Mouse (Mus musculus) intestine, postnatal 0 days (tissue): ENCODE data around the gene Mars2. TPM values are rescaled to one million over a fixed set of nuclear protein-coding genes. Genes with fewer than 3 reads are reported as not detected.

Experiments used
- ATAC-seq: fragments of 200-750 bp; cut with Nextera tagmentation; 2 replicates; pipeline ENCODE4 v1.8.0; 2017; ENCODE audit warnings: mild to moderate bottlenecking, moderate TSS enrichment, moderate library complexity
- H3K27ac ChIP-seq: fragments of 300-500 bp; sonication (generic); 2 replicates; pipeline ENCODE4 v1.5.1; 2014; ENCODE audit warnings: mild to moderate bottlenecking, low read depth, low read length, moderate library complexity
- H3K27me3 ChIP-seq: fragments of 300-500 bp; sonication (generic); replicated peaks from 2 replicates; pipeline ENCODE4 v1.6.1; 2014; ENCODE audit warnings: low read length, mixed read lengths; ENCODE audit not compliant: control insufficient read depth, insufficient read depth
- H3K36me3 ChIP-seq: fragments of 300-500 bp; sonication (generic); 2 replicates; pipeline ENCODE4 v1.6.1; 2014; ENCODE audit warnings: mild to moderate bottlenecking, moderate library complexity; ENCODE audit not compliant: control insufficient read depth, insufficient read depth
- H3K4me1 ChIP-seq: fragments of 300-500 bp; sonication (generic); replicated peaks from 2 replicates; pipeline ENCODE4 v1.6.1; 2014; ENCODE audit warnings: antibody characterized with exemption, low read length, mixed read lengths; ENCODE audit not compliant: control insufficient read depth, insufficient read depth
- H3K4me2 ChIP-seq: fragments of 300-500 bp; sonication (generic); replicated peaks from 2 replicates; pipeline ENCODE4 v1.6.1; 2014; ENCODE audit warnings: low read depth, mild to moderate bottlenecking, moderate library complexity
- H3K4me3 ChIP-seq: fragments of 300-500 bp; sonication (generic); 2 replicates; pipeline ENCODE4 v1.5.1; 2014; ENCODE audit warnings: low read depth, low read length
- H3K9ac ChIP-seq: fragments of 300-500 bp; sonication (generic); 2 replicates; pipeline ENCODE4 v1.6.1; 2014; ENCODE audit warnings: mild to moderate bottlenecking, low read depth, low read length
- H3K9me3 ChIP-seq: fragments of 300-500 bp; sonication (generic); 2 replicates; pipeline ENCODE4 v1.6.1; 2016; ENCODE audit warnings: mixed run types; ENCODE audit not compliant: control insufficient read depth
- CTCF ChIP-seq: sonication (generic); IDR thresholded peaks from 2 replicates; pipeline ENCODE4 v1.5.1; 2016; ENCODE audit warnings: low read depth, mild to moderate bottlenecking, control low read depth, antibody characterized with exemption, moderate library complexity
- WGBS: fragments of 180-500 bp; shearing (Covaris S2); extraction: QIAGEN DNeasy Blood & Tissue Kit; methylation state at CpG from one replicate; pipeline ENCODE4 v1.1.7; 2014; 5-methylcytosine and 5-hydroxymethylcytosine counted together
- polyA plus RNA-seq: library from polyadenylated mRNA; unstranded; fragments of >200 nt; fragmentation: Nextera tagmentation; extraction: Ambion mirVana; gene quantifications from 2 replicates; pipeline ENCODE4 v1.2.1, GENCODE M21; 2015

The Mars2 gene
- polyA plus RNA-seq, 1 experiment from 2014 or later, result 1.7 TPM

DNA sequence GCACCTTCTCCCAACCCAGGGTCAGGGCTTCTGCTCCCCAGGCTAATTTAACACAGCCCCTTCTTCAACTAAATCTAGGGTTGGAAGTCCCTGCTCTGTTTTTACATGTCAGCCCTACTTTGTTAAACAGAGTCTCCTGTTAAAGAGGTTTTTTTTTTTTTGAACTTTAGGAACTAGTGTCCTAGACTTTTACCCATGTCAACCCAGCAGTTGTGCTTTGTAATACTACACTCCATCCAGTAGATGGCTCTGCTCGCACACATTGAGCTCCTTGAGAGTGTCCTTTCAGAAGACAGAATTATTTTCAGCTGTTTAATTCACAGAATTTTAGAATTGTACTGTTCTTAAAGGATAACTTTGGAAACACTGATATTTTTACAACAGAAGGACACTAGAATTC lies 2.3 kb downstream of the Mars2 start:
- Histone ChIP-seq H3K4me2 (peak overlapping the region; percentile 96), H3K27me3 (no peaks in the 10 kb centered on the region), H3K9ac (no peak overlapping the region), H3K4me3 (peak overlapping the region; percentile 81; the same call in 1 of the 2 replicates), H3K9me3 (no peaks in the 10 kb centered on the region), H3K4me1 (no peaks in the 10 kb centered on the region; the same call in 1 of the 2 replicates), H3K36me3 (no peaks in the 10 kb centered on the region), H3K27ac (no peak overlapping the region)
- WGBS, result 4% methylated on average over 1 of the region's 1 CpGs
- TF ChIP-seq CTCF, result peak; percentile 86
- ATAC-seq, result no peak

DNA sequence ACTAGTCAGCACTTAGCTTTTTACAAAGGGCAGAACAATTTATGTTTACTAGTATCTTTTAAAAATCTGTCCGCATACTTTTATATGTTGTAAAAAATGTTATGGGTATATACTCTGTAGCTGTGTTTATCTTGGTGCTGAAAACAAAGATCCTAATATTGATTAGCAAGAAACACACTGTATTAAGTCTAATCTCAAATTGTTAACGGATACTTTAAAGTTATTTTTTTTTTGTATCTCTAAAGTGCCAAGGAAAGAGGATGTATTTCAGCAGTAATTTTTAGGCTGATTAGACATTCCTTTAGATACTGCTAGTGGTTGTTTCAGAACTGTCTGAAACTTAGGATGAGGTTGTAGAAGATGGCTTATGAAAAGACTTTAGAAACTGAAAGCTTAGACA lies 9.4 kb downstream of the Mars2 start:
- Histone ChIP-seq H3K27me3 (no peaks in the 10 kb centered on the region), H3K4me3 (no peak overlapping the region), H3K4me2 (no peak overlapping the region), H3K9me3 (no peaks in the 10 kb centered on the region), H3K36me3 (no peaks in the 10 kb centered on the region), H3K9ac (no peak overlapping the region), H3K27ac (no peak overlapping the region), H3K4me1 (no peaks in the 10 kb centered on the region)
- ATAC-seq, result no peak
- TF ChIP-seq CTCF, result no peak
- 82% methylated on average over 2 of the region's 2 CpGs for WGBS

DNA sequence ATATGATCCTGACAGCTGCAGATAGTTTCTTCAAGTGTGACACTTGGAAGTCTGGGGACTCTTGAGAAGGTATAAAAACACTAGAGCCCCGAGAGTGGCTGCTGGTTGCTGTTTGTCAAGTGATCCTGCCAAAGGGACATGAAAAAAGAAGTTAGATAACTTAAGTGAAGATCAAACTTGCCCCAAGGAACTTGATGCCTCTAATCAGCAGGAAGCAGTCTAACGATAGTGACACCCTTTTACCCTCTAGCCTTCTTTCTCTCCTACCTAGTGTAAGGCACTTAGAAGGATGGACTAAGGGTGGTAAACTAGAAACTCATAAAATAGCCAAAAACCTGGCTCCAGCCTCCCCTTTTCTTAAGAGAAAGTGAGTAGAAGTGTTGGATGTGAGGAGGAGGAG lies 27.4 kb downstream of the Mars2 start:
- Histone ChIP-seq H3K4me2 (no peak overlapping the region), H3K27me3 (no peaks in the 10 kb centered on the region), H3K9me3 (no peaks in the 10 kb centered on the region), H3K4me3 (no peak overlapping the region), H3K9ac (no peak overlapping the region), H3K36me3 (no peaks in the 10 kb centered on the region), H3K4me1 (no peaks in the 10 kb centered on the region), H3K27ac (no peak overlapping the region)
- no peak for TF ChIP-seq CTCF
- WGBS, result 35% methylated on average over 2 of the region's 2 CpGs
- no peak for ATAC-seq

DNA sequence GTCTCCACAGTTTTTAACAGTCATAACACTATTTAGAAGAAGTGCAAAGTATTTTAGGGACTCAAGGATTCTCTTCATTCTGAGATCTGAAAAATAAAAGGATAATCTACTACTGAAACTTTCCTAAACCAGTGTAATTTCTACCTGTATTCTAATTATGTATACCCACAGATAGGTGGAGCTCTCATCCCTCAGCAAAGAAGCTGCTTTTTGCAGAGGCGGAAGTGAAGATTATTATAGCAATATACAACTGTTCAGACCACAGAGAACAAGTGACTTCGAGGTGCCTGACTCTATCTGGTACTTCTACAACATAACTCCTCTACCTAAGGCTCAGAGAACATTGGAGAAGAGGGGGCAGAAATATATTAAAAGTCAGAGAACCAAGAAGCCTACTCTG lies 28.5 kb downstream of the Mars2 start:
- WGBS, result 48% methylated on average over 2 of the region's 2 CpGs
- no peaks in the 10 kb centered on the region for H3K9me3 ChIP-seq
- no peak overlapping the region for H3K9ac ChIP-seq
- no peaks in the 10 kb centered on the region for H3K36me3 ChIP-seq
- no peaks in the 10 kb centered on the region for H3K27me3 ChIP-seq
- H3K4me3 ChIP-seq, result no peak overlapping the region
- peak; percentile 57 for TF ChIP-seq CTCF
- no peaks in the 10 kb centered on the region for H3K4me1 ChIP-seq
- no peak overlapping the region for H3K4me2 ChIP-seq
- no peak overlapping the region for H3K27ac ChIP-seq
- ATAC-seq, result no peak

GRCm38 (mm10) chr1:55279081-55279480 lies 42.1 kb downstream of the Mars2 start:
- WGBS, result 70% methylated on average over 9 of the region's 9 CpGs
- ATAC-seq, result no peak
- Histone ChIP-seq H3K4me3 (no peak overlapping the region), H3K27me3 (no peaks in the 10 kb centered on the region), H3K4me2 (no peak overlapping the region), H3K36me3 (no peaks in the 10 kb centered on the region), H3K4me1 (no peaks in the 10 kb centered on the region), H3K9me3 (no peaks in the 10 kb centered on the region), H3K9ac (no peak overlapping the region), H3K27ac (no peak overlapping the region)
- TF ChIP-seq CTCF, result no peak

Other genes starting within 250 kb of the Mars2 start
- gene Sf3b1, start 209.7 kb upstream of the Mars2 start, polyA plus RNA-seq, result 146 and 149 TPM in 2 replicates
- gene Coq10b, start 184.4 kb upstream of the Mars2 start, polyA plus RNA-seq, result 25.8 and 29.7 TPM in 2 replicates
- 395 and 427 TPM in 2 replicates for gene Hspe1, start 149.0 kb upstream of the Mars2 start, polyA plus RNA-seq
- gene Hspd1, start 148.9 kb upstream of the Mars2 start, polyA plus RNA-seq, result 163 and 164 TPM in 2 replicates
- 87.1 and 95.3 TPM in 2 replicates for gene Mob4, start 105.9 kb upstream of the Mars2 start, polyA plus RNA-seq
- 2.8 and 3.4 TPM in 2 replicates for gene Rftn2, start 10.4 kb upstream of the Mars2 start, polyA plus RNA-seq
- 0.10 and 0.18 TPM in 2 replicates for gene Boll, start 126.3 kb downstream of the Mars2 start, polyA plus RNA-seq
- 1.1 and 1.3 TPM in 2 replicates for gene Plcl1, start 168.7 kb downstream of the Mars2 start, polyA plus RNA-seq